Mouse (Mus musculus): ENCODE results near the gene B430306N03Rik. TPM values are rescaled to one million over a fixed set of nuclear protein-coding genes. Genes with fewer than 3 reads are reported as not detected.

The B430306N03Rik gene
- polyA plus RNA-seq, 1 experiment from 2014 or later: 0.33 TPM

DNA sequence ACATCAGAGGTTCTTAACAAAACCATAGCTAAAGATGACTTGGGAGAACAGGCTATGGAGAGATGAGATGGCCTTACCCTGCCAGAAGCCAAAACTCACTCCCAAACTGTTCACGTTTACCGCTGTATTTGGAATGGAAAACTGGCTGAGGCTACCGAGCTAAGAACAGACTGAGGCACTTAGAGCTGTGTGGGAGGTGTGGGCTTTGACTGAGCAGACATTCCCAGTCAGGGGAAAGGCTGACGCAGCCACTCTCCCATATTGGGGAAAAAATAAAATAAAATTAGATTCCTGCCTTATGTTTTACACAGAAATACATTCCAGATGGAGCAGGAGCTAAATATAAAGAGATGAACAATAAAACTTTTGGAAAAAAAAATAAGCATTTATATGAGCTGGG is 10.7 kb downstream of the B430306N03Rik start:
- H3K27ac ChIP-seq (ENCODE audit: low read depth): no peak overlapping the region
- TF ChIP-seq CTCF (IDR thresholded peaks at IDR 0.05; ENCODE audit: low read depth): no peak

DNA sequence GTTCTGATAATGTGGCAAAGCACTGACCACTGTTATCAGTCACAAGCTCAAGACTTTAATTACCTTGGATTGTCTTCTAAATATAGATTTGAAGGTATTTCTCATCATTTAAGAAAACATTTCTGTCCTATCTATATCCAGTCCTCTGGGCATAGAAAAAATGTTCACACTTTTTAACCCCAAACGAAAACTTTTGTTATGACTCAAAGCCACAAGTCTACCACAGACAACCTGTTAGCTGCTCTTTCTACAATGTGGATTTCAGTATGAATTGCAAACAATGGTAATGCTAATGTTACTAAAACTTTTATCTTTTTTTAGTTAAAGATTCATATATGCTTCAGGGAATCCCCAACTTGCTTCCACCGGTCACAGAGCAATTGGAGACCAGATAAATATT is 16.6 kb downstream of the B430306N03Rik start:
- Histone ChIP-seq H3K9me3 (ENCODE audit: low read depth, low read length) (no peaks in the 10 kb centered on the region), H3K27ac (ENCODE audit: low read depth) (no peak overlapping the region), H3K4me3 (ENCODE audit: low read depth, low read length) (no peak overlapping the region), H3K4me2 (no peak overlapping the region), H3K27me3 (ENCODE audit: insufficient read depth, low read length) (no peaks in the 10 kb centered on the region), H3K9ac (no peak overlapping the region), H3K36me3 (ENCODE audit: insufficient read depth) (no peaks in the 10 kb centered on the region), H3K4me1 (ENCODE audit: insufficient read depth) (no peaks in the 10 kb centered on the region)
- no peak for TF ChIP-seq CTCF (IDR thresholded peaks at IDR 0.05; ENCODE audit: low read depth)
- 74% methylated on average over 2 of the region's 2 CpGs for WGBS
- DNase-seq (no peak), ATAC-seq (ENCODE audit: insufficient read depth) (no peak)

More for the DNA sequence above, 10.7 kb downstream of the B430306N03Rik start:
- 69% methylated on average over 4 of the region's 4 CpGs for WGBS
- Histone ChIP-seq H3K36me3 (ENCODE audit: insufficient read depth) (no peaks in the 10 kb centered on the region), H3K4me1 (ENCODE audit: insufficient read depth) (no peaks in the 10 kb centered on the region), H3K4me3 (ENCODE audit: low read depth, low read length) (no peak overlapping the region), H3K27me3 (ENCODE audit: insufficient read depth, low read length) (no peaks in the 10 kb centered on the region), H3K9ac (no peak overlapping the region), H3K4me2 (no peak overlapping the region), H3K9me3 (ENCODE audit: low read depth, low read length) (no peaks in the 10 kb centered on the region)
- ATAC-seq (ENCODE audit: insufficient read depth) (no peak), DNase-seq (no peak)

DNA sequence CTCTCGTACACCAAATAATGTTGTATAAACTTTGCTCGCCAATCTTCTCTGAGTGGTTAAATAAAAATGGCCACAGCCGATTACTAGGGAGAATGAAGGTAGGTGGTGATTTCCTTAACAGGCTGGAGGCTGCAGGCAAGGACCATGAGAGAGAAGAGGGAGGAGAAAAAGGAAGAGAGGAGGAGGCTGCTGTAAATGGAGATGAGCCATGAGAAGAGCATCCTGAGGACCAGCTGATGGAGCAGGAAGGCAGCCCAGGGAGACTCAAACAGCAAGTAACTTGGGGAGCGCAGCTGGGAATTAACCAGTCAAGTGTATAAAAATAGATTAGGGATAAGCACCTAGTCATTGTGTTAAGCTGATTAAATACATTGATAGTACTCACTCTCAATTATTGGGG is 18.2 kb downstream of the B430306N03Rik start:
- H3K27ac ChIP-seq (ENCODE audit: low read depth): no peak overlapping the region
- H3K9me3 ChIP-seq (ENCODE audit: low read depth, low read length): no peaks in the 10 kb centered on the region
- H3K4me2 ChIP-seq: no peak overlapping the region
- no peak overlapping the region for H3K9ac ChIP-seq
- ATAC-seq (ENCODE audit: insufficient read depth): no peak
- no peak overlapping the region for H3K4me3 ChIP-seq (ENCODE audit: low read depth, low read length)
- WGBS: 90% methylated on average over 4 of the region's 4 CpGs
- H3K4me1 ChIP-seq (ENCODE audit: insufficient read depth): no peaks in the 10 kb centered on the region
- DNase-seq: no peak
- no peaks in the 10 kb centered on the region for H3K27me3 ChIP-seq (ENCODE audit: insufficient read depth, low read length)
- no peak for TF ChIP-seq CTCF (IDR thresholded peaks at IDR 0.05; ENCODE audit: low read depth)
- no peaks in the 10 kb centered on the region for H3K36me3 ChIP-seq (ENCODE audit: insufficient read depth)

- 2% methylated on average over 6 of the region's 6 CpGs for WGBS
- no peaks in the 10 kb centered on the region for H3K4me1 ChIP-seq (ENCODE audit: insufficient read depth)
- H3K27me3 ChIP-seq (ENCODE audit: insufficient read depth, low read length): no peaks in the 10 kb centered on the region
- no peaks in the 10 kb centered on the region for H3K9me3 ChIP-seq (ENCODE audit: low read depth, low read length)
- ATAC-seq (ENCODE audit: insufficient read depth): 0 out of 2 replicates have a peak, but pooled peaks have one; percentile 66
- DNase-seq: peak; percentile 87
- H3K4me3 ChIP-seq (ENCODE audit: low read depth, low read length): no peak overlapping the region
- no peak overlapping the region for H3K9ac ChIP-seq
- no peaks in the 10 kb centered on the region for H3K36me3 ChIP-seq (ENCODE audit: insufficient read depth)
- no peak overlapping the region for H3K4me2 ChIP-seq
- peak; percentile 82 for TF ChIP-seq CTCF (IDR thresholded peaks at IDR 0.05; ENCODE audit: low read depth)
- no peak overlapping the region for H3K27ac ChIP-seq (ENCODE audit: low read depth)
Measured at GRCm38 (mm10) chr17:48336857-48337256, 20.9 kb downstream of the B430306N03Rik start.

DNA sequence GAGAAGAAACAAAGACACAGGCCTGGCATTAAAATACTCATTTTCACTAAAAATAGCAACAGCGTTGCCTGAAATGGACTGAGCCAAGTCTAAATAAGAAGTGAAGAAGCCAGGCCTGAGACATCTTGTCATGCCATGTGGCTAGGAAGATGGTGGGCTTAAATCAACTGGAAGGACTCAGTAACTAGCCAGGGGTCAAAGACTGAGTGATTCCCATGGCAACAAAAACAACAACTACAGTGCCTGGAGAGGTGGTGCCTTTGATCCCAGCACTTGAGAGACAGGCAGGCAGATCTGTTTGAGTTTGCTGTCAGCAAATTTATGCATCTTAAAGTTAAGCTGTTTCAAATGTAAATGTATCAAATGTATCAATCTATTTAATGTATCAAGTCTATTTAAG is 24.3 kb downstream of the B430306N03Rik start:
- 56% methylated on average over 1 of the region's 1 CpGs for WGBS
- Histone ChIP-seq H3K9ac (no peak overlapping the region), H3K4me3 (ENCODE audit: low read depth, low read length) (no peak overlapping the region), H3K36me3 (ENCODE audit: insufficient read depth) (no peaks in the 10 kb centered on the region), H3K27me3 (ENCODE audit: insufficient read depth, low read length) (no peaks in the 10 kb centered on the region), H3K27ac (ENCODE audit: low read depth) (no peak overlapping the region), H3K4me2 (no peak overlapping the region), H3K9me3 (ENCODE audit: low read depth, low read length) (no peaks in the 10 kb centered on the region), H3K4me1 (ENCODE audit: insufficient read depth) (no peaks in the 10 kb centered on the region)
- TF ChIP-seq CTCF (IDR thresholded peaks at IDR 0.05; ENCODE audit: low read depth): no peak
- DNase-seq (no peak), ATAC-seq (ENCODE audit: insufficient read depth) (no peak)

DNA sequence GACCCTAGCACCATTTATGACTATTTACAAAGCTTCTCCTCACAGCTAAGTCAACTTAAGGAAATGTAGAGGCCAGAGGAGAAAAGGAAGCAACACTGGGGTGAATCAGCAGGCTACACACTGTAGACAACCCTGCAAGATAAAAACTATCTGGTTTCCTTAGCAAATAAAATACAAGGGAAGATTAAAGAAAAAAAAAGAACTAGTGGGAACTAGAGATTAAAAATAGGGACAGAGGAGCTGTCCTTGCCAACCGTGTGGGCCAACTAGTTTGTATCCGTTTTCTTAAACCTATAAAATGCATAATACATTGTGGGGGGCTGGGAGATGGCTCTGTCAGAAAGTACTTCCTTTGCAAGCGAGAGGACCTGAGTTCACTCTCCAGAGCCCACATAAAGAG is 26.0 kb downstream of the B430306N03Rik start:
- WGBS: 67% methylated on average over 3 of the region's 3 CpGs
- Histone ChIP-seq H3K4me1 (ENCODE audit: insufficient read depth) (no peaks in the 10 kb centered on the region), H3K4me2 (no peak overlapping the region), H3K27me3 (ENCODE audit: insufficient read depth, low read length) (no peaks in the 10 kb centered on the region), H3K9me3 (ENCODE audit: low read depth, low read length) (no peaks in the 10 kb centered on the region), H3K4me3 (ENCODE audit: low read depth, low read length) (no peak overlapping the region), H3K9ac (no peak overlapping the region), H3K36me3 (ENCODE audit: insufficient read depth) (no peaks in the 10 kb centered on the region), H3K27ac (ENCODE audit: low read depth) (no peak overlapping the region)
- no peak for TF ChIP-seq CTCF (IDR thresholded peaks at IDR 0.05; ENCODE audit: low read depth)
- no peak for DNase-seq
- no peak for ATAC-seq (ENCODE audit: insufficient read depth)

- Histone ChIP-seq H3K9me3 (ENCODE audit: low read depth, low read length) (no peaks in the 10 kb centered on the region), H3K4me2 (no peak overlapping the region), H3K9ac (no peak overlapping the region), H3K4me3 (ENCODE audit: low read depth, low read length) (no peak overlapping the region), H3K27ac (ENCODE audit: low read depth) (no peak overlapping the region), H3K27me3 (ENCODE audit: insufficient read depth, low read length) (no peaks in the 10 kb centered on the region), H3K4me1 (ENCODE audit: insufficient read depth) (no peaks in the 10 kb centered on the region), H3K36me3 (ENCODE audit: insufficient read depth) (no peaks in the 10 kb centered on the region)
- DNase-seq (no peak), ATAC-seq (ENCODE audit: insufficient read depth) (no peak)
- WGBS: 77% methylated on average over 2 of the region's 2 CpGs
- TF ChIP-seq CTCF (IDR thresholded peaks at IDR 0.05; ENCODE audit: low read depth): no peak
Measured at GRCm38 (mm10) chr17:48343065-48343464, 27.1 kb downstream of the B430306N03Rik start.

DNA sequence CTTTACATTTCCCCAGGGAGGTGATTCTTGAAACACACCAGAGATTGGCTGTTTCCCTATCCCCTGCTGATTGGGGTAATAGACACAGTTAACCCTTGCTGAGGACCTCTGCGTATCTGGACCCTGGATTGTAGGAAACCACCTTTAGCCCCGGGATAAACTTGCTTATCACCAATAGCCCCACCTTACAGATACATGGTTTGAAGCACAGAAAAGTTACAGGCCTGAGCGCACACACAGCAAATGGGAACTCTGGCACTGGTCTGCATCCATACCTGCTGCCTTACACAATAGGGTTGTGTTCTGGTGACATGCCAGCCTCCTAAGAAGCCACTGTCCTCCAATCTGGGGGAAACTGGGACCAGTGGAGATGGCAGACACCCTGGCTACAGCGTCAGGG is 29.9 kb downstream of the B430306N03Rik start:
- ATAC-seq (ENCODE audit: insufficient read depth): no peak
- Histone ChIP-seq H3K27ac (ENCODE audit: low read depth) (no peak overlapping the region), H3K4me3 (ENCODE audit: low read depth, low read length) (no peak overlapping the region), H3K4me1 (ENCODE audit: insufficient read depth) (no peaks in the 10 kb centered on the region), H3K9ac (no peak overlapping the region), H3K27me3 (ENCODE audit: insufficient read depth, low read length) (no peaks in the 10 kb centered on the region), H3K36me3 (ENCODE audit: insufficient read depth) (no peaks in the 10 kb centered on the region), H3K4me2 (no peak overlapping the region), H3K9me3 (ENCODE audit: low read depth, low read length) (no peaks in the 10 kb centered on the region)
- TF ChIP-seq CTCF (IDR thresholded peaks at IDR 0.05; ENCODE audit: low read depth): no peak
- DNase-seq: no peak
- WGBS: 76% methylated on average over 4 of the region's 4 CpGs
